Mouse (Mus musculus) embryonic facial prominence, embryonic 12.5 days (tissue): ENCODE measurements at regions not wholly inside any gene's neighbourhood (a gene's known extent, or its start where the extent isn't known, plus 50 kb on each side); places are given as distances from the start of the nearest gene placed in this dataset.

Experiments used
- ATAC-seq: fragments of 200-750 bp; cut with Nextera tagmentation; 2 replicates; pipeline ENCODE4 v1.8.0; 2017; ENCODE audit not compliant: insufficient number of reproducible peaks, insufficient read depth, low FRiP score, low TSS enrichment
- H3K27ac ChIP-seq: fragments of 300-500 bp; sonication (generic); 2 replicates; pipeline ENCODE4 v1.5.1; 2016; ENCODE audit warnings: mild to moderate bottlenecking
- H3K27me3 ChIP-seq: fragments of 300-500 bp; sonication (generic); 2 replicates; pipeline ENCODE4 v1.6.1; 2016; ENCODE audit warnings: mild to moderate bottlenecking, moderate library complexity
- H3K36me3 ChIP-seq: fragments of 300-500 bp; sonication (generic); 2 replicates; pipeline ENCODE4 v1.6.1; 2016; ENCODE audit warnings: mild to moderate bottlenecking
- H3K4me1 ChIP-seq: fragments of 300-500 bp; sonication (generic); 2 replicates; pipeline ENCODE4 v1.6.1; 2016
- H3K4me2 ChIP-seq: fragments of 300-500 bp; sonication (generic); replicated peaks from 2 replicates; pipeline ENCODE4 v1.6.1; 2016; ENCODE audit warnings: mild to moderate bottlenecking, moderate library complexity
- H3K4me3 ChIP-seq: fragments of 300-500 bp; sonication (generic); 2 replicates; pipeline ENCODE4 v1.5.1; 2016; ENCODE audit warnings: mild to moderate bottlenecking
- H3K9ac ChIP-seq: fragments of 300-500 bp; sonication (generic); 2 replicates; pipeline ENCODE4 v1.6.1; 2016; ENCODE audit warnings: mild to moderate bottlenecking, moderate library complexity
- H3K9me3 ChIP-seq: fragments of 300-500 bp; sonication (generic); 2 replicates; pipeline ENCODE4 v1.6.1; 2016; ENCODE audit warnings: mild to moderate bottlenecking, moderate library complexity
- WGBS: fragments of 180-500 bp; shearing (Covaris S2); methylation state at CpG from one replicate; pipeline ENCODE4 v1.1.7; 2016; 5-methylcytosine and 5-hydroxymethylcytosine counted together

DNA sequence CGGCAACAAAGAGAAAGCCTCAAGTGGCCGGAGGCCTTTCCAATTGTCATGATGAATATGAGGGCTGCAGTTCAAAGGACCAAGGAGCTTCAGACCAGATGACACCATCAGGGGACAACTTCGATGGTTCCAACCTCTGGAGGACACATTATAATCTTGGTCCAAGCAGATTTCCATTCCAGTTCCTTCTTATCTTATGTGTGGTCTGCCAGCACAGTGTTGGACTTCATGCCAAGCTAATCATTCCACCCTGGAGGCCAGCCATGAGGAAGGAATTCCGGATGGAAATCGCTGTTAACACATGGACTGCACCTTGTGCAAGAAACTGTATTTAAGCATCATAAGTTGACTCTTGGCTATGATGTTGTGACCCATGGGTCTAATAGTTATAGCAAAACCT, 334.5 kb upstream of the Gm21798 start:
- 87% methylated on average over 5 of the region's 5 CpGs for WGBS

DNA sequence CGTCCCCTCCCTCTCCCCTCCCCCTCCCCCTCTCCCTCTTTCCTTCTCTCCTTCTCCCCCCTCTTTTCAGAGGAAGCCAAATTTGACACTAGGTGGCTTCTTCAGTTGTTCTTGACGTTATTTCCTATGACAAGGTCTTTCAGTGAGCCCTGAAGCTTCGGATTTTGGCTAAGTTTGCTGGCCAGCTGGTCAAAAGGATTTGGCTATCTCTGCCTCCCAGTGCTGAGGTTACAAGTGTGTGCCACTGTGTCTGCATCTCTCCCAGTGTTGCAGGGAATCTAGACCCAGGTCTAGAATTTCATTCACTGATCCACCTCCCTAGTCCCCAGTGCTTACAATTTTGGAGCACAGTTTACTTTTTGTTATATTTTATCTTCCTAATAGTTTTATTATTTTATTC, 329.7 kb upstream of the Gm21798 start:
- no peak for ATAC-seq
- 18% methylated on average over 2 of the region's 3 CpGs for WGBS
- no peaks in the 10 kb centered on the region for H3K9me3 ChIP-seq

More for the DNA sequence above, 334.5 kb upstream of the Gm21798 start:
- no peak overlapping the region for H3K4me3 ChIP-seq
- no peak overlapping the region for H3K27ac ChIP-seq
- H3K4me1 ChIP-seq = no peaks in the 10 kb centered on the region
- H3K4me2 ChIP-seq = no peak overlapping the region
- no peaks in the 10 kb centered on the region for H3K27me3 ChIP-seq
- no peaks in the 10 kb centered on the region for H3K36me3 ChIP-seq
- no peaks in the 10 kb centered on the region for H3K9me3 ChIP-seq
- no peak for ATAC-seq
- H3K9ac ChIP-seq = no peak overlapping the region

DNA sequence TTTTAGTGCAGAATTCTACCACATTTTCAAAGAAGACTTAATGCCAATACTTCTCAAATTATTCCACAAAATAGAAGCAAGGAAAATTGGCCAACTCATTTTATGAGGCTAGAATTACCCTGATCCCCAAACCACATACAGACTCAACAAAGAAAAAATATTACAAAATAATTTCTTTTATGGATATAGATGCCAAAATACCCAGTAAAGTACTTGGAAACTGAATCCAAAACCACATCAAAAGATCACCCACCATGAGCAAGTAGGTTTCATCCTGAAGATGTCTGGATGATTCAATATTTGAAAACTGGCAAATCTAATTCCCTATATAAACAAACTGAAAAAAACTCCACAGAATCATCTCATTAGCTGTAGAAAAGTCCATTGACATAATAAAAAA, 316.7 kb upstream of the Gm21798 start:
- no peak overlapping the region for H3K4me2 ChIP-seq
- no peaks in the 10 kb centered on the region for H3K36me3 ChIP-seq
- H3K9me3 ChIP-seq = no peaks in the 10 kb centered on the region
- no peak for ATAC-seq
- no peaks in the 10 kb centered on the region for H3K4me1 ChIP-seq
- no peak overlapping the region for H3K27ac ChIP-seq
- H3K4me3 ChIP-seq = no peak overlapping the region
- no peak overlapping the region for H3K9ac ChIP-seq
- no peaks in the 10 kb centered on the region for H3K27me3 ChIP-seq

More for the DNA sequence above, 329.7 kb upstream of the Gm21798 start:
- H3K4me3 ChIP-seq = no peak overlapping the region
- H3K27ac ChIP-seq = no peak overlapping the region
- no peak overlapping the region for H3K9ac ChIP-seq
- no peaks in the 10 kb centered on the region for H3K4me1 ChIP-seq
- H3K4me2 ChIP-seq = no peak overlapping the region
- H3K27me3 ChIP-seq = no peaks in the 10 kb centered on the region
- no peaks in the 10 kb centered on the region for H3K36me3 ChIP-seq

DNA sequence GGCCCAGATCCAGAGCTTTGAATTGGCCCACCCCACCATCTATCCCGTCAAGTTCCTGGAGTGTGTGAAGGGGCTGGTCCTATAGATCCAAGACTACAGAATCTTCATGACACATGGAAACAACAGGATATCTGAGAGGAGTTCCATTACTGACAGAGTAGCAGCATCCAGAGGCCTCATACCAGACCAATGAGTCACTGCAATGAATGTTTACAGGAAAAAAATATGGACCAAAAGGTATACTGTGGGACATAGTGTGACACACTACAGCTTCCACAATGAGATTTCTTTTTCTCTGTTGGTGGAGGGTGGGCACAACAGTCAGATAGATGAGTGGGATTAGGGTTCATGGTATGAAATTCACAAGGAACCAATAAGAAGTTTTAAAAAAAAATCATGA, 316.0 kb upstream of the Gm21798 start:
- H3K27ac ChIP-seq = no peak overlapping the region
- no peaks in the 10 kb centered on the region for H3K36me3 ChIP-seq
- H3K4me2 ChIP-seq = no peak overlapping the region
- WGBS = 65% methylated on average over 1 of the region's 1 CpGs
- no peak overlapping the region for H3K9ac ChIP-seq
- no peaks in the 10 kb centered on the region for H3K4me1 ChIP-seq
- H3K9me3 ChIP-seq = no peaks in the 10 kb centered on the region
- H3K27me3 ChIP-seq = no peaks in the 10 kb centered on the region
- ATAC-seq = no peak
- H3K4me3 ChIP-seq = no peak overlapping the region

DNA sequence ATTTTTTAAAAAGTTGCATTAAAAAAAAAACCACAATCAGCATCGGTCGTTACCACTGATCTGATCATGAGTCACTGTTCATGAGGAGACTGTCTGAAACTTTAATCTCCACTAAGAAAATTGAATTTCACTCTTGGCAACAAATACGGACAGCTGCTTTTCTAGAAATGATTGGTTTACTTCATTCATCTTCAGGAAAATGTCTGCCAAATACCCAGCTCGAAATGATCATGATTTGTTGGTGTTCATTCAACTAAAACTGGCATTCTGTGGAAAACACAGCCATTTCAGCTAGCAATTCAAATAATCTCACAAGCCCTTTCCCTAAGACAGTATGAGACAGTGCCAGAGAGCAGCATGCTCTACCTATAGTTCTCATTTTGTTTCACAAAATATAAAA, 312.7 kb upstream of the Gm21798 start:
- Histone ChIP-seq H3K27me3 (no peaks in the 10 kb centered on the region), H3K4me1 (no peaks in the 10 kb centered on the region), H3K27ac (no peak overlapping the region), H3K4me3 (no peak overlapping the region), H3K4me2 (no peak overlapping the region), H3K9ac (no peak overlapping the region), H3K9me3 (no peaks in the 10 kb centered on the region), H3K36me3 (no peaks in the 10 kb centered on the region)
- no peak for ATAC-seq
- 85% methylated on average over 4 of the region's 4 CpGs for WGBS

DNA sequence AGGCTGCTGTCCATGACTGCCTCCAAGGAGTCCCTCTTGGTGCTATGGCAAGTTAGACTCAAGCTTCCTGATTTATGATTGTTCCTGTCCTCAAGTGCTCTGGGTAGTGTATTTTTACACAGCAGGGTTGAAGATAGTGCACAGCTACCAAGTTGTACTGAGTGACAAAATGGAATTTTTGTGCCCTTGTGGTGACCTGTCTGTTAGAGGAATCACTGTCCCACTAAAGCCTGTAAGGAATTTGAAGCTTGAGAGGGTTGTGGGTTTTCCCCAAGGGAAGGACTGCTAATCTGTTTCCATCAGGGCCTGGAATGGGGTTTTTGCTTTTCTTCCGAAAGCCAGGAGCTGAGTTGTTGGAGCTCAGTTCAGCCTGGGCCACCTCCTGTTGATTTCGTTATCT, 306.8 kb upstream of the Gm21798 start:
- 58% methylated on average over 2 of the region's 2 CpGs for WGBS
- no peaks in the 10 kb centered on the region for H3K27me3 ChIP-seq
- ATAC-seq = no peak
- peaks cover 16% of the 10 kb centered on the region; the same call in 1 of the 2 replicates for H3K4me1 ChIP-seq
- H3K9ac ChIP-seq = no peak overlapping the region
- H3K4me3 ChIP-seq = no peak overlapping the region
- H3K27ac ChIP-seq = no peak overlapping the region
- no peak overlapping the region for H3K4me2 ChIP-seq
- no peaks in the 10 kb centered on the region for H3K9me3 ChIP-seq
- H3K36me3 ChIP-seq = no peaks in the 10 kb centered on the region

DNA sequence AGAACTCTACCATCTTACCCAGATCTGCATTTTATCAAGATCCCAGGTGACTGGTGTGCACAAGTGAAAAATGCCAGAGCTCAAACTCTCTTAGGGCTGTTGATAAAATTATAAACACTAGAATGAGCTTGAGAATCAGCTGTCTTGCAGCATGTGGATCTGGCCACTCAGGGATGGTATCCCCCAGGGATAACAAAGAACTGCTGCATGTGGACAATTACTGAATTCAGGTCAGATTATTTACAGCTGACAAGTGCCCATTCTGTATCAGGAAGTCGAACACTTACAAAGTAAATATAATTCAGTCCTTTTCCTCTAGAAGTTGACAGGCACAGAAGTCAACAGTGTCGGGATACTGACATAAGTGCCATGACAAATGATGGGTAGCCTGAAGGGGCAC, 306.3 kb upstream of the Gm21798 start:
- WGBS = 38% methylated on average over 2 of the region's 2 CpGs
- no peaks in the 10 kb centered on the region for H3K9me3 ChIP-seq
- H3K4me3 ChIP-seq = no peak overlapping the region
- no peaks in the 10 kb centered on the region for H3K27me3 ChIP-seq
- no peak for ATAC-seq
- no peak overlapping the region for H3K9ac ChIP-seq
- peaks cover 16% of the 10 kb centered on the region; the same call in 1 of the 2 replicates for H3K4me1 ChIP-seq
- no peak overlapping the region for H3K27ac ChIP-seq
- H3K4me2 ChIP-seq = no peak overlapping the region
- no peaks in the 10 kb centered on the region for H3K36me3 ChIP-seq

DNA sequence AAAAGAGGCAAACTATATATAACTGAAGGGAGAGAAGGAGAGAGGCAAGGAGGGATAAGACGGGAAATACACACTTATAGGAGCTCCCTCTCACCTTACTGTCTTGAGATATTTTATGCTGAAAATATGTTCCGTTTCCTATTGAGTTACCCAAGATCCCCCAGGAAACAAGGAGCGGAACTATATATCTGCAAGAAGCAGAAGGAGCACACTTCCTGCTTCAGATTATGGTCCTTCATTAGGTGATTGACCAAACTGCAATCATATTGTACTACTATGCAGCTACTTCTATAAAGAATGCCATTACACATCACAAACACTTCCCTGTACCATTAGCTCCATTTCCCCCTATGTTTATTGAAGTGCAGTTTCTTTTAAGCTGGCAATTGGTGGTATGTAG, 304.9 kb upstream of the Gm21798 start:
- no peak overlapping the region for H3K4me3 ChIP-seq
- ATAC-seq = no peak
- H3K9me3 ChIP-seq = no peaks in the 10 kb centered on the region
- WGBS = 83% methylated on average over 3 of the region's 3 CpGs
- H3K9ac ChIP-seq = no peak overlapping the region
- no peaks in the 10 kb centered on the region for H3K36me3 ChIP-seq
- H3K27ac ChIP-seq = no peak overlapping the region
- no peak overlapping the region for H3K4me2 ChIP-seq
- H3K4me1 ChIP-seq = peaks cover 16% of the 10 kb centered on the region; the same call in 1 of the 2 replicates
- H3K27me3 ChIP-seq = no peaks in the 10 kb centered on the region

DNA sequence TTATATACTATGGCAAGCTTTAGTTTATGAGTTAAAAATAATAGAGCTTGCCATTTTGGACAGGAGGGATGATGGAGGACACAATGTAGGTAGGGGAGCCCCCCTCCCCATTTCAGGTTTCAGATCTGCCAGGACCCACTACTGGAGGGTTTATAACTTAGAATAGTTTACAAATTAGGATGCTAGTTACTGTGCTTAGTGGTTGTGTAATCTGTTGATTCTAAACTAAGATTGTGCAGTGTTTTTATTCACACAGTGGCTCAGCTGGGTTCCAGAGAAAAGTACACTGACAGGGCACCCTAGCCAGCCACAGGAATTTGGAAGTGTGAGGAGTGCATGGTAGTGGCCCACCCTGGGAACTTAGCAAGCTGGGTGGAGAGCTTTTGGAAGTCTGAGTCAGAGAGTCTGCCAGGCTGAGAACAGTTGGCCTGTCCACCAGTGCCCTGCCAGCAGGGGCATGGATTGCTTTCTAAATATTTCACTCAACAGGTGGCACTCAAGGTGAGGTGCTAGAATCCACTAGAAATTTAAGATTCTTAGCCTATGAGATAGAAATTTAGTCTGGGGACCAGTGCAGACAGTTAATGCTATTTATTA, 303.9 kb upstream of the Gm21798 start:
- Histone ChIP-seq H3K36me3 (no peaks in the 10 kb centered on the region), H3K9ac (no peak overlapping the region), H3K27ac (no peak overlapping the region), H3K4me1 (peaks cover 16% of the 10 kb centered on the region; the same call in 1 of the 2 replicates), H3K4me3 (no peak overlapping the region), H3K27me3 (no peaks in the 10 kb centered on the region), H3K9me3 (no peaks in the 10 kb centered on the region), H3K4me2 (no peak overlapping the region)
- ATAC-seq = no peak

DNA sequence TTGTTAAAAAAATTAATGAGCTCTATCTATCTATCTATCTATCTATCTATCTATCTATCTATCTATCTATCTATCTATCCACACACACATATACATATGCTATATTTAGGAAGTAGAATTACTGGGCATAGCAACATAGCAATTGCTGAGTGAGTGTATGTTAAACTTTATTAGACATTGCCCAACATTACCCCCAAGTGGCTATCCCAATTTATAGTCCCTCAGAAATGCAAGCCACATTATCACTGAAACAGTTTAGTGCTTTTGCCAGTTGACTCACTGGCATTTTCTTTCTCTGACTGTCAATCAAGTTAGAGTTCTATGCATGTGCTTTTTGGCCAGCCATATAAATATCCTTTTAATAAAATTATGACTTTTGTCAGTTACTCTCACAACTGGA, 302.3 kb upstream of the Gm21798 start:
- no peak overlapping the region for H3K9ac ChIP-seq
- H3K9me3 ChIP-seq = no peaks in the 10 kb centered on the region
- no peaks in the 10 kb centered on the region for H3K36me3 ChIP-seq
- H3K4me2 ChIP-seq = no peak overlapping the region
- ATAC-seq = no peak
- no peak overlapping the region for H3K4me3 ChIP-seq
- H3K27me3 ChIP-seq = no peaks in the 10 kb centered on the region
- H3K4me1 ChIP-seq = peaks cover 16% of the 10 kb centered on the region; the same call in 1 of the 2 replicates
- no peak overlapping the region for H3K27ac ChIP-seq

DNA sequence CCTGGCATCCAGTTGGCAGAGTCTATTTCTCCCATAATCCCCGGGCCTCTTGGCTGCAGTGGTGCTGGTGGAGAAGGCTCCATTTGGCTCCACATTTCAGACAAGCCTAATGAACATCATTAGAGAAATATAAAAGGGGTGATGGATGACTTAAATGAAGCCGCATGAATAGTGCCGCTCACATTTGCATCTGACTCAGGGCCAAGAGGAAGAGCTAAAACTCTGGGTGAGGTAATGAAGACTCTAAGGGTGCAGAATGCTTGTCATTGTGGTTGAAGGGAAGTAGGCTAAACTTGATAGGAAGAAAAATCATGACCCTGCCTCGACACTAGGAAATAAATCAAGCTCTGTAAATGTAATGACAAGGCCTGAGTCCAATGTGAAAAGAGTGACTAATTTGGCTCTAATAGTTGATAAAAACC, 298.3 kb upstream of the Gm21798 start:
- Histone ChIP-seq H3K36me3 (no peaks in the 10 kb centered on the region), H3K4me1 (no peaks in the 10 kb centered on the region), H3K9me3 (no peaks in the 10 kb centered on the region), H3K27ac (no peak overlapping the region), H3K4me3 (no peak overlapping the region), H3K27me3 (no peaks in the 10 kb centered on the region), H3K4me2 (no peak overlapping the region), H3K9ac (no peak overlapping the region)
- ATAC-seq = no peak
- WGBS = 86% methylated on average over 4 of the region's 4 CpGs

DNA sequence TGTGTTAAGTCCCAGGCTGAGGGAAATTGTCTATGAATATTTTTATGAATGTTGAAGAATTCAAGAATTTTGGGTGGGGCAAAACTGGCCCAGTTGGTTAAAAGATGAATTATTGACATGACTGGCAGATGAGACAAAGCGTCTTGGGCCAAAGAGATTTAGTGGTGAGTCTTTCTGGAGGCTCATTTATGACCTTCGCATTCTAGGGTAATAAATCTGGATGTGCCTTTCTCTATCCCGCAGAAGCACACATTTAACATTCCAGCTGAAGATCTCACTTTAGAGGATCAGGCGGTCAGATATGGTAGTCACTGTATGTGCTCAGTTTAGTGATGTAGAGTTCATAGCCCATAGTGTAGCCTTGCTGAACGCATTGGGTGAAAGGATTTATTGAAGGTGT, 296.9 kb upstream of the Gm21798 start:
- H3K9ac ChIP-seq = no peak overlapping the region
- no peak overlapping the region for H3K27ac ChIP-seq
- no peak for ATAC-seq
- H3K4me3 ChIP-seq = no peak overlapping the region
- H3K27me3 ChIP-seq = no peaks in the 10 kb centered on the region
- no peaks in the 10 kb centered on the region for H3K9me3 ChIP-seq
- H3K4me2 ChIP-seq = no peak overlapping the region
- 92% methylated on average over 5 of the region's 5 CpGs for WGBS
- no peaks in the 10 kb centered on the region for H3K36me3 ChIP-seq
- H3K4me1 ChIP-seq = no peaks in the 10 kb centered on the region
